Mouse (Mus musculus) hindbrain, postnatal 0 days (tissue): ENCODE measurements around the gene Usp31. TPM values are rescaled to one million over a fixed set of nuclear protein-coding genes. Genes with fewer than 3 reads are reported as not detected.
A peak's percentile ranks its signal among the peaks of the same experiment; 100 is the strongest.

Experiments
- ATAC-seq: fragments of 200-750 bp; cut with Nextera tagmentation; 2 replicates; pipeline ENCODE4 v1.8.0; 2017; ENCODE audit warnings: mild to moderate bottlenecking, moderate TSS enrichment, moderate library complexity
- DNase-seq: peaks from one replicate; pipeline ENCODE4 v3.0.0-alpha.2; 2015; ENCODE audit warnings: low spot score
- H3K27ac ChIP-seq: fragments of 300-500 bp; sonication (generic); 2 replicates; pipeline ENCODE4 v1.5.1; 2014; ENCODE audit warnings: mild to moderate bottlenecking
- H3K27me3 ChIP-seq: fragments of 300-500 bp; sonication (generic); 2 replicates; pipeline ENCODE4 v1.6.1; 2014; ENCODE audit warnings: low read length, mixed read lengths; ENCODE audit not compliant: insufficient read depth
- H3K36me3 ChIP-seq: fragments of 300-500 bp; sonication (generic); 2 replicates; pipeline ENCODE4 v1.6.1; 2014; ENCODE audit warnings: low read length, mixed read lengths; ENCODE audit not compliant: insufficient read depth
- H3K4me1 ChIP-seq: fragments of 300-500 bp; sonication (generic); 2 replicates; pipeline ENCODE4 v1.6.1; 2014; ENCODE audit warnings: antibody characterized with exemption, low read length, mixed read lengths; ENCODE audit not compliant: insufficient read depth
- H3K4me2 ChIP-seq: fragments of 300-500 bp; sonication (generic); 2 replicates; pipeline ENCODE4 v1.6.1; 2014; ENCODE audit warnings: low read depth, mild to moderate bottlenecking, low read length, moderate library complexity, mixed read lengths
- H3K4me3 ChIP-seq: fragments of 300-500 bp; sonication (generic); 2 replicates; pipeline ENCODE4 v1.5.1; 2014; ENCODE audit warnings: low read length
- H3K9ac ChIP-seq: fragments of 300-500 bp; sonication (generic); replicated peaks from 2 replicates; pipeline ENCODE4 v1.6.1; 2014; ENCODE audit warnings: mild to moderate bottlenecking, low read length, moderate library complexity, mixed read lengths
- H3K9me3 ChIP-seq: fragments of 300-500 bp; sonication (generic); 2 replicates; pipeline ENCODE4 v1.6.1; 2016; ENCODE audit warnings: low read length, mixed read lengths
- CTCF ChIP-seq: IDR thresholded peaks from 2 replicates; pipeline ENCODE4 v1.5.1; 2016; ENCODE audit warnings: antibody characterized with exemption, control low read depth, low read depth
- WGBS: fragments of 180-500 bp; shearing (Covaris S2); extraction: QIAGEN DNeasy Blood & Tissue Kit; methylation state at CpG from one replicate; pipeline ENCODE4 v1.1.7; 2014; 5-methylcytosine and 5-hydroxymethylcytosine counted together
- polyA plus RNA-seq: library from polyadenylated mRNA; unstranded; fragments of >200 nt; fragmentation: Nextera tagmentation; extraction: Ambion mirVana; gene quantifications from 2 replicates; pipeline ENCODE4 v1.2.1, GENCODE M21; 2015
- total RNA-seq: library from RNA; depleted of rRNA; stranded (reverse); fragments of >200 nt; gene quantifications from 2 replicates; pipeline ENCODE4 v1.2.3, GENCODE M21; 2014

The Usp31 gene
- total and polyA plus RNA-seq, 2 experiments from 2014 or later, result 2.1 to 26.2 TPM

GRCm38 (mm10) chr7:121660705-121661104, 46.3 kb downstream of the Usp31 start:
- Histone ChIP-seq H3K27me3 (no peaks in the 10 kb centered on the region), H3K4me3 (no peak overlapping the region), H3K9ac (no peak overlapping the region), H3K9me3 (no peaks in the 10 kb centered on the region), H3K4me2 (no peak overlapping the region), H3K4me1 (no peaks in the 10 kb centered on the region), H3K27ac (no peak overlapping the region), H3K36me3 (peaks cover 49% of the 10 kb centered on the region)
- TF ChIP-seq CTCF, result no peak
- DNase-seq (no peak), ATAC-seq (no peak)
- 88% methylated on average over 1 of the region's 1 CpGs for whole genome bisulfite sequencing

- H3K9ac ChIP-seq, result no peak overlapping the region
- no peak overlapping the region for H3K4me3 ChIP-seq
- H3K27me3 ChIP-seq, result no peaks in the 10 kb centered on the region
- H3K9me3 ChIP-seq, result no peaks in the 10 kb centered on the region
- H3K4me1 ChIP-seq, result no peaks in the 10 kb centered on the region
- no peak overlapping the region for H3K27ac ChIP-seq
- H3K36me3 ChIP-seq, result peaks cover 44% of the 10 kb centered on the region
- TF ChIP-seq CTCF, result no peak
- ATAC-seq (no peak), DNase-seq (no peak)
- WGBS, result 77% methylated on average over 7 of the region's 7 CpGs
- no peak overlapping the region for H3K4me2 ChIP-seq
Measured at GRCm38 (mm10) chr7:121658866-121659265, 48.2 kb downstream of the Usp31 start.

- TF ChIP-seq CTCF, result no peak
- WGBS, result 92% methylated on average over 2 of the region's 2 CpGs
- no peaks in the 10 kb centered on the region for H3K4me1 ChIP-seq
- H3K9ac ChIP-seq, result no peak overlapping the region
- H3K4me2 ChIP-seq, result no peak overlapping the region
- no peak overlapping the region for H3K27ac ChIP-seq
- H3K36me3 ChIP-seq, result peaks cover 17% of the 10 kb centered on the region
- no peak overlapping the region for H3K4me3 ChIP-seq
- no peaks in the 10 kb centered on the region for H3K9me3 ChIP-seq
- ATAC-seq (no peak), DNase-seq (no peak)
- H3K27me3 ChIP-seq, result no peaks in the 10 kb centered on the region
Measured at GRCm38 (mm10) chr7:121654675-121655074, 52.4 kb downstream of the Usp31 start.

- H3K4me3 ChIP-seq, result no peak overlapping the region
Measured at GRCm38 (mm10) chr7:121652629-121653028, 54.4 kb downstream of the Usp31 start.

GRCm38 (mm10) chr7:121650724-121651123, 56.3 kb downstream of the Usp31 start:
- H3K4me2 ChIP-seq, result no peak overlapping the region
- H3K9ac ChIP-seq, result no peak overlapping the region
- no peaks in the 10 kb centered on the region for H3K27me3 ChIP-seq
- H3K9me3 ChIP-seq, result no peaks in the 10 kb centered on the region
- 60% methylated on average over 3 of the region's 3 CpGs for whole genome bisulfite sequencing
- H3K27ac ChIP-seq, result no peak overlapping the region
- ATAC-seq (no peak), DNase-seq (no peak)
- no peaks in the 10 kb centered on the region for H3K4me1 ChIP-seq
- H3K4me3 ChIP-seq, result no peak overlapping the region
- H3K36me3 ChIP-seq, result peaks cover 21% of the 10 kb centered on the region
- no peak for TF ChIP-seq CTCF

More at GRCm38 (mm10) chr7:121652629-121653028, 54.4 kb downstream of the Usp31 start:
- H3K27ac ChIP-seq, result no peak overlapping the region
- no peaks in the 10 kb centered on the region for H3K9me3 ChIP-seq
- no peak overlapping the region for H3K9ac ChIP-seq
- no peaks in the 10 kb centered on the region for H3K4me1 ChIP-seq
- TF ChIP-seq CTCF, result no peak
- peaks cover 26% of the 10 kb centered on the region for H3K36me3 ChIP-seq
- no peak overlapping the region for H3K4me2 ChIP-seq
- 94% methylated on average over 2 of the region's 2 CpGs for WGBS
- DNase-seq, result no peak
- no peak for ATAC-seq
- H3K27me3 ChIP-seq, result no peaks in the 10 kb centered on the region

GRCm38 (mm10) chr7:121640998-121641762, 65.9 kb downstream of the Usp31 start:
- Histone ChIP-seq H3K9me3 (no peaks in the 10 kb centered on the region), H3K27ac (no peak overlapping the region), H3K4me1 (0 out of 2 replicates have a peak, but pooled peaks cover 6% of the 10 kb centered on the region), H3K27me3 (no peaks in the 10 kb centered on the region), H3K36me3 (peaks cover 6% of the 10 kb centered on the region), H3K4me3 (no peak overlapping the region), H3K9ac (no peak overlapping the region), H3K4me2 (no peak overlapping the region)
- WGBS, result 54% methylated on average over 12 of the region's 12 CpGs
- DNase-seq, result peak; percentile 82
- ATAC-seq, result peak; percentile 45; the same call in 1 of the 2 replicates
- TF ChIP-seq CTCF, result peak; percentile 90

GRCm38 (mm10) chr7:121636732-121637131, 70.3 kb downstream of the Usp31 start:
- 0 out of 2 replicates have a peak, but pooled peaks cover 2% of the 10 kb centered on the region for H3K9me3 ChIP-seq
- H3K9ac ChIP-seq, result no peak overlapping the region
- ATAC-seq (no peak), DNase-seq (no peak)
- TF ChIP-seq CTCF, result no peak
- no peaks in the 10 kb centered on the region for H3K27me3 ChIP-seq
- WGBS, result 78% methylated on average over 5 of the region's 5 CpGs
- no peak overlapping the region for H3K27ac ChIP-seq
- H3K36me3 ChIP-seq, result no peaks in the 10 kb centered on the region
- H3K4me1 ChIP-seq, result 0 out of 2 replicates have a peak, but pooled peaks cover 6% of the 10 kb centered on the region
- no peak overlapping the region for H3K4me3 ChIP-seq
- H3K4me2 ChIP-seq, result no peak overlapping the region
